ENCODE assay signal across 9 mouse cellular contexts in genomic region chr7:140154218-140154927, GRCm38 (mm10). TPM values are rescaled to one million over a fixed set of nuclear protein-coding genes. Genes with fewer than 3 reads are reported as not detected.
DNase-seq lines count a peak whose midpoint lies in the region; ATAC-seq lines count a peak whose summit lies in the region.
"Had no signal": no experiment of that assay in that cellular context is flagged by ENCODE, and none has a peak within 500 bp of the region (broad histone marks: within the 10 kb centered on the region; RNA-seq: fewer than 3 reads in every experiment).

TSS of gene Sprn (minus strand) at chr7:140154877.

- peak within 1 kb of the TSS; percentile 64 for H3K9ac ChIP-seq in heart, embryonic 13.5 days

- peak within 1 kb of the TSS; percentile 30 for H3K4me3 ChIP-seq in heart, embryonic 13.5 days
- H3K4me3 ChIP-seq in hindbrain, embryonic 10.5 days = peak within 1 kb of the TSS; percentile 52

- H3K27ac ChIP-seq in heart, embryonic 13.5 days (replicated peaks) = no peak within 1 kb of the TSS
- H3K27ac ChIP-seq in hindbrain, embryonic 10.5 days = peak within 1 kb of the TSS; percentile 71

- peaks cover 5% of the 10 kb centered on the region; the same call in 1 of the 2 replicates for H3K36me3 ChIP-seq in heart, embryonic 13.5 days
- 0 out of 2 replicates have a peak, but pooled peaks cover 8% of the 10 kb centered on the region for H3K36me3 ChIP-seq in hindbrain, embryonic 10.5 days

- H3K4me2 ChIP-seq in heart, embryonic 13.5 days = peak within 1 kb of the TSS; percentile 66

- WGBS in heart, embryonic 13.5 days = 5% methylated on average over 28 of the region's 28 CpGs
- WGBS in hindbrain, embryonic 10.5 days = 3% methylated on average over 28 of the region's 28 CpGs

- no peak for ATAC-seq in heart, embryonic 13.5 days (ENCODE audit: extremely low read depth, insufficient number of reproducible peaks, low FRiP score, low TSS enrichment)

- H3K9me3 ChIP-seq in heart, embryonic 13.5 days = no peaks in the 10 kb centered on the region
- H3K9me3 ChIP-seq in hindbrain, embryonic 10.5 days = no peaks in the 10 kb centered on the region

- DNase-seq in heart, adult 9 months (ENCODE audit: low spot score in 2 of 2) = no peak
- DNase-seq in embryo, embryonic 10.5 days (ENCODE audit: low spot score) = peak; percentile 39
- DNase-seq in hindbrain, embryonic 10.5 days (ENCODE audit: low spot score) = peak; percentile 37
- peak; percentile 45 for DNase-seq in left cerebral cortex, postnatal 4 days
- peak; percentile 77 to 81 for DNase-seq in right cerebral cortex, adult 2 months (ENCODE audit: low spot score in 2 of 2)
- no peak for DNase-seq in adrenal gland, adult (ENCODE audit: inconsistent age in 2 of 2, low spot score in 1 of 2)
- DNase-seq in adrenal gland, postnatal 25 days = no peak

- H3K4me1 ChIP-seq in heart, embryonic 13.5 days = peaks cover 15% of the 10 kb centered on the region
- H3K4me1 ChIP-seq in hindbrain, embryonic 10.5 days (replicated peaks) = peaks cover 24% of the 10 kb centered on the region

- peaks cover 73% of the 10 kb centered on the region for H3K27me3 ChIP-seq in heart, embryonic 13.5 days (replicated peaks)
- H3K27me3 ChIP-seq in hindbrain, embryonic 10.5 days (ENCODE audit: insufficient read depth, poor library complexity, severe bottlenecking) = peaks cover 49% of the 10 kb centered on the region

- intact Hi-C loops in left cerebral cortex, postnatal 4 days (cut with DNase I) = no loop called here

RNA-seq across cellular contexts. Expression of gene Sprn, which starts in this region (rescaled TPM):
- 0.10 TPM in 1 of 2 replicates, not detected in the other for polyA plus RNA-seq in heart, embryonic 13.5 days (2015; fragmentation: Nextera tagmentation; extraction: Ambion mirVana)
- polyA plus RNA-seq in hindbrain, embryonic 10.5 days (2016; fragmentation: Nextera tagmentation; extraction: Ambion mirVana) = 0.46 and 1.4 TPM in 2 replicates
- 10 to 100 TPM; 77.0 to 80.8 TPM for total RNA-seq in left cerebral cortex, postnatal 4 days (2021)
- 0.76 and 0.79 TPM in 2 replicates for total RNA-seq in adrenal gland, postnatal 25 days (2021)
- total RNA-seq: hematopoietic stem cell, adult 5-6 weeks had no signal

Comparison
In these comparisons a context has a peak if more than half of its experiments do, and no peak if none do; other contexts are left out.
1. RNA of gene Sprn (total RNA-seq): 77.0 to 80.8 TPM in left cerebral cortex, postnatal 4 days; 0.76 to 0.79 TPM in adrenal gland, postnatal 25 days; every median in the first group is over 10 times any median in the second.
2. DNase-seq: peak in embryo, embryonic 10.5 days (single experiment), hindbrain, embryonic 10.5 days (single experiment), left cerebral cortex, postnatal 4 days (single experiment) and right cerebral cortex, adult 2 months (2 of 2); none in heart, adult 9 months (0 of 2), adrenal gland, adult (0 of 2) and adrenal gland, postnatal 25 days (single experiment).